Mouse (Mus musculus): ENCODE results near the gene Tipin. TPM values are rescaled to one million over a fixed set of nuclear protein-coding genes. Genes with fewer than 3 reads are reported as not detected.
A peak's percentile ranks its signal among the peaks of the same experiment; 100 is the strongest.

The Tipin gene
- polyA plus RNA-seq, 1 experiment from 2014 or later, result 168 TPM

- Histone ChIP-seq H3K9ac (ENCODE audit: low read depth, low read length) (no peak overlapping the region), H3K4me1 (replicated peaks; ENCODE audit: insufficient read depth, low read length) (peaks cover 9% of the 10 kb centered on the region), H3K27me3 (ENCODE audit: insufficient read depth, low read length) (no peaks in the 10 kb centered on the region), H3K9me3 (replicated peaks; ENCODE audit: low read length) (no peaks in the 10 kb centered on the region), H3K27ac (no peak overlapping the region), H3K4me3 (replicated peaks; ENCODE audit: low read depth, low read length) (no peak overlapping the region), H3K4me2 (ENCODE audit: low read length) (no peak overlapping the region), H3K36me3 (ENCODE audit: insufficient read depth, low read length) (0 out of 2 replicates have a peak, but pooled peaks cover 4% of the 10 kb centered on the region)
- no peak for TF ChIP-seq CTCF (IDR thresholded peaks at IDR 0.05; ENCODE audit: low read depth)
- 84% methylated on average over 6 of the region's 6 CpGs for WGBS
- DNase-seq (ENCODE audit: low spot score) (no peak), ATAC-seq (replicated peaks; ENCODE audit: low FRiP score, low read depth) (no peak)
Measured at GRCm38 (mm10) chr9:64335825-64336224, 54.4 kb downstream of the Tipin start.

- Histone ChIP-seq H3K9ac (ENCODE audit: low read depth, low read length) (no peak overlapping the region), H3K4me2 (ENCODE audit: low read length) (peak overlapping the region; percentile 76), H3K36me3 (ENCODE audit: insufficient read depth, low read length) (0 out of 2 replicates have a peak, but pooled peaks cover 4% of the 10 kb centered on the region), H3K9me3 (replicated peaks; ENCODE audit: low read length) (no peaks in the 10 kb centered on the region), H3K27ac (peak overlapping the region; percentile 100; the same call in 1 of the 2 replicates), H3K27me3 (ENCODE audit: insufficient read depth, low read length) (no peaks in the 10 kb centered on the region), H3K4me3 (replicated peaks; ENCODE audit: low read depth, low read length) (no peak overlapping the region; the same call in 1 of the 2 replicates), H3K4me1 (replicated peaks; ENCODE audit: insufficient read depth, low read length) (peaks cover 9% of the 10 kb centered on the region)
- DNase-seq (ENCODE audit: low spot score) (no peak), ATAC-seq (replicated peaks; ENCODE audit: low FRiP score, low read depth) (no peak)
- no peak for TF ChIP-seq CTCF (IDR thresholded peaks at IDR 0.05; ENCODE audit: low read depth)
- WGBS, result 36% methylated on average over 8 of the region's 8 CpGs
Measured at GRCm38 (mm10) chr9:64339361-64339760, 58.0 kb downstream of the Tipin start.

- Histone ChIP-seq H3K4me1 (replicated peaks; ENCODE audit: insufficient read depth, low read length) (peaks cover 9% of the 10 kb centered on the region), H3K4me3 (replicated peaks; ENCODE audit: low read depth, low read length) (peak overlapping the region; percentile 72), H3K9ac (ENCODE audit: low read depth, low read length) (peak overlapping the region; percentile 100), H3K36me3 (ENCODE audit: insufficient read depth, low read length) (0 out of 2 replicates have a peak, but pooled peaks cover 4% of the 10 kb centered on the region), H3K4me2 (ENCODE audit: low read length) (peak overlapping the region; percentile 76), H3K27ac (peak overlapping the region; percentile 100), H3K27me3 (ENCODE audit: insufficient read depth, low read length) (no peaks in the 10 kb centered on the region), H3K9me3 (replicated peaks; ENCODE audit: low read length) (no peaks in the 10 kb centered on the region)
- 0 out of 2 replicates have a peak, but pooled peaks have one; percentile 23 for TF ChIP-seq CTCF (IDR thresholded peaks at IDR 0.05; ENCODE audit: low read depth)
- ATAC-seq (replicated peaks; ENCODE audit: low FRiP score, low read depth) (peak; percentile 92), DNase-seq (ENCODE audit: low spot score) (peak; percentile 89)
- under 1% methylated on average over 82 of the region's 85 CpGs for WGBS
Measured at GRCm38 (mm10) chr9:64340351-64341253, 59.2 kb downstream of the Tipin start.

GRCm38 (mm10) chr9:64341254-64341566 lies 59.8 kb downstream of the Tipin start, which contains the start of gene Dis3l:
Gene Dis3l (minus strand): TSS chr9:64341288.
- WGBS, result 8% methylated on average over 16 of the region's 16 CpGs
- Histone ChIP-seq H3K9me3 (replicated peaks; ENCODE audit: low read length) (no peaks in the 10 kb centered on the region), H3K27me3 (ENCODE audit: insufficient read depth, low read length) (no peaks in the 10 kb centered on the region), H3K4me2 (ENCODE audit: low read length) (peak within 1 kb of the TSS; percentile 76), H3K36me3 (ENCODE audit: insufficient read depth, low read length) (0 out of 2 replicates have a peak, but pooled peaks cover 4% of the 10 kb centered on the region), H3K4me1 (replicated peaks; ENCODE audit: insufficient read depth, low read length) (peaks cover 9% of the 10 kb centered on the region), H3K9ac (ENCODE audit: low read depth, low read length) (peak within 1 kb of the TSS; percentile 100), H3K27ac (peak within 1 kb of the TSS; percentile 100), H3K4me3 (replicated peaks; ENCODE audit: low read depth, low read length) (peak within 1 kb of the TSS; percentile 72)
- DNase-seq (ENCODE audit: low spot score) (no peak), ATAC-seq (replicated peaks; ENCODE audit: low FRiP score, low read depth) (no peak)
- TF ChIP-seq CTCF (IDR thresholded peaks at IDR 0.05; ENCODE audit: low read depth), result no peak

- 59% methylated on average over 8 of the region's 8 CpGs for WGBS
- Histone ChIP-seq H3K36me3 (ENCODE audit: insufficient read depth, low read length) (0 out of 2 replicates have a peak, but pooled peaks cover 1% of the 10 kb centered on the region), H3K27me3 (ENCODE audit: insufficient read depth, low read length) (no peaks in the 10 kb centered on the region), H3K27ac (peak overlapping the region; percentile 100; the same call in 1 of the 2 replicates), H3K9me3 (replicated peaks; ENCODE audit: low read length) (no peaks in the 10 kb centered on the region), H3K9ac (ENCODE audit: low read depth, low read length) (no peak overlapping the region), H3K4me2 (ENCODE audit: low read length) (peak overlapping the region; percentile 76), H3K4me3 (replicated peaks; ENCODE audit: low read depth, low read length) (peak overlapping the region; percentile 72; the same call in 1 of the 2 replicates), H3K4me1 (replicated peaks; ENCODE audit: insufficient read depth, low read length) (peaks cover 9% of the 10 kb centered on the region)
- TF ChIP-seq CTCF (IDR thresholded peaks at IDR 0.05; ENCODE audit: low read depth), result no peak
- DNase-seq (ENCODE audit: low spot score) (no peak), ATAC-seq (replicated peaks; ENCODE audit: low FRiP score, low read depth) (no peak)
Measured at GRCm38 (mm10) chr9:64341671-64342070, 60.3 kb downstream of the Tipin start.

GRCm38 (mm10) chr9:64343656-64344055 lies 62.3 kb downstream of the Tipin start:
- no peak for ATAC-seq (replicated peaks; ENCODE audit: low FRiP score, low read depth)
- Histone ChIP-seq H3K36me3 (ENCODE audit: insufficient read depth, low read length) (no peaks in the 10 kb centered on the region), H3K4me1 (replicated peaks; ENCODE audit: insufficient read depth, low read length) (peaks cover 9% of the 10 kb centered on the region), H3K27me3 (ENCODE audit: insufficient read depth, low read length) (no peaks in the 10 kb centered on the region), H3K4me2 (ENCODE audit: low read length) (no peak overlapping the region), H3K9me3 (replicated peaks; ENCODE audit: low read length) (no peaks in the 10 kb centered on the region), H3K9ac (ENCODE audit: low read depth, low read length) (no peak overlapping the region), H3K27ac (no peak overlapping the region), H3K4me3 (replicated peaks; ENCODE audit: low read depth, low read length) (no peak overlapping the region)
- DNase-seq (ENCODE audit: low spot score), result no peak
- TF ChIP-seq CTCF (IDR thresholded peaks at IDR 0.05; ENCODE audit: low read depth), result no peak
- 93% methylated on average over 2 of the region's 2 CpGs for WGBS
